In the genomic region with DNA sequence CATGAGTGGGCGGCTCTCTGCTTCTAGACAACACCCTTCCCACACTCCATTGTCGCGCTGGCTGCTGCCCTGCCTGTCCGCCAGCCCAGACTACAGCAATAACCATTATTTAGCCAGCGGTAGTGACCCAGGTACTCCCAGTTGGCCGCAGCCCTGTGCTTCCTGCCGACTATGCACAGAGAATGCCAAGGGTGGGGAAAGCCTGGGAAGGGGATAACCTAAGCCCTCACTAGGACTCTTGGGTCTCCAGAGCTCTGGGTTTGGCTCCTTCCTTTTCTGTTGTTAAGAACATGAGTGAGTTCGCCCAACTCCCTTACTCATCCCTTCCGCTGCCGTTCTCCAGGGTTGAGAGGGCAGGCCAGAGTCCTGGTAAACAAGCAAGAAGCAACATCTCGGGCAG, we compare ENCODE assay signal across 24 mouse cellular contexts. TPM values are rescaled to one million over a fixed set of nuclear protein-coding genes. Genes with fewer than 3 reads are reported as not detected.
A peak's percentile ranks its signal among the peaks of the same experiment; 100 is the strongest.
DNase-seq lines count a peak whose midpoint lies in the region; ATAC-seq and TF ChIP-seq lines count a peak whose summit lies in the region.
"Had no signal": no experiment of that assay in that cellular context is flagged by ENCODE, and none has a peak within 500 bp of the region (broad histone marks: within the 10 kb centered on the region; RNA-seq: fewer than 3 reads in every experiment).

No protein-coding gene starts in this region.

- intact Hi-C loops in gastrocnemius, postnatal 36 days (cut with DNase I), result no loop called here
- intact Hi-C loops in left cerebral cortex, adult 2 months (cut with DNase I), result no loop called here
- intact Hi-C loops in left cerebral cortex, postnatal 36 days (cut with DNase I), result no loop called here

- H3K9ac ChIP-seq in kidney, embryonic 15.5 days, result no peak overlapping the region
- H3K9ac ChIP-seq: heart, embryonic 15.5 days; hindbrain, embryonic 12.5 days; intestine, embryonic 15.5 days; liver, embryonic 15.5 days; midbrain, embryonic 13.5 days; neural tube, embryonic 15.5 days had no signal

- H3K4me3 ChIP-seq in left cerebral cortex, adult 2 months, result no peak overlapping the region
- H3K4me3 ChIP-seq in bone marrow macrophage, adult 2 months (ENCODE audit: insufficient read depth, low read length), result no peak overlapping the region
- no peak overlapping the region for H3K4me3 ChIP-seq in kidney, embryonic 15.5 days (replicated peaks)
- H3K4me3 ChIP-seq: erythroblast, embryonic 14.5 days; heart, embryonic 15.5 days; hindbrain, embryonic 12.5 days; intestine, embryonic 15.5 days; liver, embryonic 15.5 days; midbrain, embryonic 13.5 days; myocyte; neural tube, embryonic 15.5 days had no signal

- peak; percentile 38 for DNase-seq in gastrocnemius, postnatal 25 days
- DNase-seq in gastrocnemius, postnatal 36 days, result no peak
- no peak for DNase-seq in left cerebral cortex, adult 2 months (ENCODE audit: extremely low spot score in 1 of 2, low spot score in 2 of 2)
- DNase-seq in left cerebral cortex, postnatal 36 days (ENCODE audit: low spot score in 2 of 2), result no peak
- peak; percentile 52 for DNase-seq in skeletal muscle tissue, adult 2 months (ENCODE audit: low read depth, low spot score)
- DNase-seq: cerebellum, adult 2 months; layer of hippocampus, postnatal 36 days; lung, postnatal 4 days; thymus, postnatal 4 days had no signal

- H3K4me2 ChIP-seq in kidney, embryonic 15.5 days, result no peak overlapping the region
- H3K4me2 ChIP-seq: heart, embryonic 15.5 days; hindbrain, embryonic 12.5 days; intestine, embryonic 15.5 days; liver, embryonic 15.5 days; midbrain, embryonic 13.5 days; neural tube, embryonic 15.5 days had no signal

- ATAC-seq in kidney, embryonic 15.5 days (replicated peaks; ENCODE audit: low FRiP score), result no peak
- ATAC-seq: forebrain, embryonic 14.5 days; intestine, embryonic 15.5 days; midbrain, embryonic 13.5 days had no signal

- H3K36me3 ChIP-seq in kidney, embryonic 15.5 days, result peaks cover 85% of the 10 kb centered on the region

- peak overlapping the region; percentile 44; the same call in 1 of the 2 replicates for H3K27ac ChIP-seq in left cerebral cortex, adult 2 months
- peak overlapping the region; percentile 5; the same call in 1 of the 2 replicates for H3K27ac ChIP-seq in bone marrow macrophage, adult 2 months (ENCODE audit: insufficient read depth, low read depth, low read length)
- no peak overlapping the region for H3K27ac ChIP-seq in kidney, embryonic 15.5 days
- H3K27ac ChIP-seq: heart, embryonic 15.5 days; hindbrain, embryonic 12.5 days; intestine, embryonic 15.5 days; kidney, postnatal 0 days; liver, embryonic 15.5 days; midbrain, embryonic 13.5 days; neural tube, embryonic 15.5 days had no signal

- WGBS in kidney, embryonic 15.5 days, result 64% methylated on average over 11 of the region's 11 CpGs

- TF ChIP-seq CTCF in left cerebral cortex, adult 2 months (IDR thresholded peaks at IDR 0.05), result no peak
- TF ChIP-seq CTCF in bone marrow macrophage, adult 2 months (IDR thresholded peaks at IDR 0.05; ENCODE audit: low read depth, low read length), result no peak

- no peak for TF ChIP-seq POLR2A in bone marrow macrophage, adult 2 months (IDR thresholded peaks at IDR 0.05; ENCODE audit: borderline replicate concordance, low read depth, low read length)

- peaks cover 62% of the 10 kb centered on the region for H3K4me1 ChIP-seq in bone marrow macrophage, adult 2 months (ENCODE audit: control insufficient read depth, insufficient read depth, low read length)
- 0 out of 2 replicates have a peak, but pooled peaks cover 10% of the 10 kb centered on the region for H3K4me1 ChIP-seq in kidney, embryonic 15.5 days
- H3K4me1 ChIP-seq: hindbrain, embryonic 12.5 days; intestine, embryonic 15.5 days; midbrain, embryonic 13.5 days; neural tube, embryonic 15.5 days had no signal

- no peaks in the 10 kb centered on the region for H3K9me3 ChIP-seq in kidney, embryonic 15.5 days (replicated peaks)
- H3K9me3 ChIP-seq: heart, embryonic 15.5 days; hindbrain, embryonic 12.5 days; intestine, embryonic 15.5 days; liver, embryonic 15.5 days; midbrain, embryonic 13.5 days; neural tube, embryonic 15.5 days had no signal

- no peaks in the 10 kb centered on the region for H3K27me3 ChIP-seq in kidney, embryonic 15.5 days
- H3K27me3 ChIP-seq: heart, embryonic 15.5 days; hindbrain, embryonic 12.5 days; intestine, embryonic 15.5 days; liver, embryonic 15.5 days; midbrain, embryonic 13.5 days; neural tube, embryonic 15.5 days had no signal

RNA-seq across cellular contexts. Expression of a gene that starts 8.6 kb away (rescaled TPM):
- under 1 TPM; 0.48 to 0.67 TPM for total RNA-seq in gastrocnemius, postnatal 25 days (2021)
- total RNA-seq in gastrocnemius, postnatal 36 days (2021), result under 1 TPM; 0.31 to 0.64 TPM
- 10 to 100 TPM; 77.6 to 78.9 TPM for total RNA-seq in left cerebral cortex, adult 2 months (2021)
- total RNA-seq in left cerebral cortex, postnatal 36 days (2021), result 10 to 100 TPM; 79.9 to 81.0 TPM
- polyA plus RNA-seq in bone marrow macrophage, adult 2 months (2012; ENCODE audit: insufficient read depth, insufficient read length, missing spikeins), result 1.8 and 2.4 TPM in 2 replicates
- polyA plus RNA-seq in kidney, embryonic 15.5 days (2015; fragmentation: Nextera tagmentation; extraction: Ambion mirVana), result 7.4 and 7.5 TPM in 2 replicates
- polyA plus RNA-seq: erythroblast, embryonic 14.5 days had no signal

RNA-seq across cellular contexts. Expression of a gene that starts 33.2 kb away (rescaled TPM):
- 10 to 100 TPM; 18.3 to 21.9 TPM for total RNA-seq in gastrocnemius, postnatal 25 days (2021)
- total RNA-seq in gastrocnemius, postnatal 36 days (2021), result 10 to 100 TPM; 14.2 to 15.4 TPM
- total RNA-seq in left cerebral cortex, adult 2 months (2021), result 100 to 1,000 TPM; 174 to 191 TPM
- 100 to 1,000 TPM; 175 to 183 TPM for total RNA-seq in left cerebral cortex, postnatal 36 days (2021)
- polyA plus RNA-seq in bone marrow macrophage, adult 2 months (2012; ENCODE audit: insufficient read depth, insufficient read length, missing spikeins), result 194 and 201 TPM in 2 replicates
- 104 and 108 TPM in 2 replicates for polyA plus RNA-seq in kidney, embryonic 15.5 days (2015; fragmentation: Nextera tagmentation; extraction: Ambion mirVana)

RNA-seq across cellular contexts. Expression of a gene that starts 49.8 kb away (rescaled TPM):
- 100 to 1,000 TPM; 379 to 436 TPM for total RNA-seq in gastrocnemius, postnatal 25 days (2021)
- total RNA-seq in gastrocnemius, postnatal 36 days (2021), result 100 to 1,000 TPM; 349 to 430 TPM
- total RNA-seq in left cerebral cortex, adult 2 months (2021), result 100 to 1,000 TPM; 326 to 327 TPM
- 100 to 1,000 TPM; 330 to 339 TPM for total RNA-seq in left cerebral cortex, postnatal 36 days (2021)
- 854 and 1,184 TPM in 2 replicates for polyA plus RNA-seq in bone marrow macrophage, adult 2 months (2012; ENCODE audit: insufficient read depth, insufficient read length, missing spikeins)
- 565 and 652 TPM in 2 replicates for polyA plus RNA-seq in kidney, embryonic 15.5 days (2015; fragmentation: Nextera tagmentation; extraction: Ambion mirVana)

RNA-seq across cellular contexts. Expression of a gene that starts 52.0 kb away (rescaled TPM):
- under 1 TPM; 0.11 to 0.15 TPM for total RNA-seq in gastrocnemius, postnatal 25 days (2021)
- not detected for total RNA-seq in gastrocnemius, postnatal 36 days (2021)
- 1 to 10 TPM; 2.8 to 2.9 TPM for total RNA-seq in left cerebral cortex, adult 2 months (2021)
- 1 to 10 TPM; 1.9 to 3.7 TPM for total RNA-seq in left cerebral cortex, postnatal 36 days (2021)
- 0.67 and 1.5 TPM in 2 replicates for polyA plus RNA-seq in bone marrow macrophage, adult 2 months (2012; ENCODE audit: insufficient read depth, insufficient read length, missing spikeins)
- polyA plus RNA-seq in kidney, embryonic 15.5 days (2015; fragmentation: Nextera tagmentation; extraction: Ambion mirVana), result 0.48 and 0.73 TPM in 2 replicates
- polyA plus RNA-seq: erythroblast, embryonic 14.5 days had no signal

RNA-seq across cellular contexts. Expression of a gene that starts 56.3 kb away (rescaled TPM):
- not detected for total RNA-seq in gastrocnemius, postnatal 25 days (2021)
- total RNA-seq in gastrocnemius, postnatal 36 days (2021), result not detected
- 1 to 10 TPM in 1 of 2 experiments, not detected in 1; 1.0 TPM for total RNA-seq in left cerebral cortex, adult 2 months (2021)
- total RNA-seq in left cerebral cortex, postnatal 36 days (2021), result 1 to 10 TPM in 1 of 2 experiments, not detected in 1; 1.1 TPM
- polyA plus RNA-seq in bone marrow macrophage, adult 2 months (2012; ENCODE audit: insufficient read depth, insufficient read length, missing spikeins), result not detected in 2 replicates
- polyA plus RNA-seq in kidney, embryonic 15.5 days (2015; fragmentation: Nextera tagmentation; extraction: Ambion mirVana), result 0.62 and 0.67 TPM in 2 replicates
- total RNA-seq: common myeloid progenitor, adult 5-6 weeks had no signal
- polyA plus RNA-seq: embryonic facial prominence, embryonic 11.5 days; erythroblast, embryonic 14.5 days; kidney, postnatal 0 days; limb, embryonic 11.5 days; liver, embryonic 15.5 days had no signal

Comparison
In these comparisons a context has a peak if more than half of its experiments do, and no peak if none do; other contexts are left out.
1. DNase-seq: peak in gastrocnemius, postnatal 25 days (single experiment) and skeletal muscle tissue, adult 2 months (single experiment); none in gastrocnemius, postnatal 36 days (0 of 2), left cerebral cortex, adult 2 months (0 of 2) and left cerebral cortex, postnatal 36 days (0 of 2).
2. RNA of a gene that starts 8.6 kb away (total RNA-seq): 79.9 to 81.0 TPM in left cerebral cortex, postnatal 36 days and 77.6 to 78.9 TPM in left cerebral cortex, adult 2 months; 0.48 to 0.67 TPM in gastrocnemius, postnatal 25 days and 0.31 to 0.64 TPM in gastrocnemius, postnatal 36 days; every median in the first group is over 10 times any median in the second.
3. RNA of a gene that starts 33.2 kb away (total RNA-seq): 174 to 191 TPM in left cerebral cortex, adult 2 months and 175 to 183 TPM in left cerebral cortex, postnatal 36 days; 18.3 to 21.9 TPM in gastrocnemius, postnatal 25 days and 14.2 to 15.4 TPM in gastrocnemius, postnatal 36 days; every median in the first group is over 4 times any median in the second.